In genomic region chr9:120628794-120629560, GRCm38 (mm10) we compare ENCODE assay signal across 21 mouse cellular contexts. TPM values are rescaled to one million over a fixed set of nuclear protein-coding genes. Genes with fewer than 3 reads are reported as not detected.
DNase-seq lines count a peak whose midpoint lies in the region; ATAC-seq and TF ChIP-seq lines count a peak whose summit lies in the region.
"Had no signal": no experiment of that assay in that cellular context is flagged by ENCODE, and none has a peak within 500 bp of the region (broad histone marks: within the 10 kb centered on the region; RNA-seq: fewer than 3 reads in every experiment).

No protein-coding gene starts in this region.

- H3K36me3 ChIP-seq in forebrain, embryonic 10.5 days (replicated peaks) = no peaks in the 10 kb centered on the region
- no peaks in the 10 kb centered on the region for H3K36me3 ChIP-seq in forebrain, embryonic 14.5 days (ENCODE audit: control insufficient read depth, insufficient read depth, low read length)
- H3K36me3 ChIP-seq in midbrain, embryonic 14.5 days (ENCODE audit: control insufficient read depth, insufficient read depth, low read length) = no peaks in the 10 kb centered on the region
- H3K36me3 ChIP-seq: embryonic facial prominence, embryonic 12.5 days; G1E; heart, embryonic 12.5 days had no signal

- H3K27ac ChIP-seq in forebrain, embryonic 10.5 days = peak overlapping the region; percentile 70
- no peak overlapping the region for H3K27ac ChIP-seq in forebrain, embryonic 14.5 days (ENCODE audit: low read depth, low read length)
- 0 out of 2 replicates have a peak overlapping the region, but pooled peaks have one; percentile 15 for H3K27ac ChIP-seq in midbrain, embryonic 14.5 days (replicated peaks; ENCODE audit: low read depth, low read length)
- H3K27ac ChIP-seq: embryonic facial prominence, embryonic 12.5 days; forebrain, embryonic 13.5 days; heart, adult 2 months had no signal

- DNase-seq in forebrain, embryonic 10.5 days (ENCODE audit: extremely low spot score, low spot score) = no peak
- no peak for DNase-seq in forebrain, embryonic 14.5 days (ENCODE audit: low spot score)
- peak; percentile 20 for DNase-seq in left cerebral cortex, postnatal 4 days
- DNase-seq in left cerebral cortex, postnatal 36 days (ENCODE audit: low spot score in 2 of 2) = no peak
- peak; percentile 41 for DNase-seq in brain, embryonic 14.5 days (ENCODE audit: low read depth)
- peak; percentile 53 for DNase-seq in midbrain, embryonic 14.5 days
- no peak for DNase-seq in thymus, postnatal 14 days
- no peak for DNase-seq in heart, adult 9 months (ENCODE audit: low spot score in 2 of 2)
- DNase-seq: adrenal gland, adult 8-10 months; adrenal gland, postnatal 36 days; B cell, adult 2 months; cerebellum, adult 11 months; cerebellum, adult 8-10 months; cerebellum, postnatal 25 days; heart, adult 2 months had no signal

- no peak overlapping the region for H3K4me3 ChIP-seq in forebrain, embryonic 10.5 days
- H3K4me3 ChIP-seq in forebrain, embryonic 14.5 days (ENCODE audit: low read depth, low read length) = no peak overlapping the region
- no peak overlapping the region for H3K4me3 ChIP-seq in midbrain, embryonic 14.5 days (replicated peaks; ENCODE audit: low read depth, low read length)
- H3K4me3 ChIP-seq: embryonic facial prominence, embryonic 12.5 days; forebrain, embryonic 13.5 days; heart, adult 2 months; heart, embryonic 12.5 days had no signal

- no peak for ATAC-seq in forebrain, embryonic 14.5 days
- peak; percentile 17; the same call in 1 of the 2 replicates for ATAC-seq in midbrain, embryonic 14.5 days (ENCODE audit: low FRiP score, low TSS enrichment)
- ATAC-seq: CD4-positive, CD25-positive, alpha-beta regulatory T cell, adult 4 months; forebrain, embryonic 13.5 days; hindbrain, embryonic 16.5 days had no signal

- H3K4me1 ChIP-seq in forebrain, embryonic 10.5 days = peaks cover 24% of the 10 kb centered on the region
- 0 out of 2 replicates have a peak, but pooled peaks cover 2% of the 10 kb centered on the region for H3K4me1 ChIP-seq in forebrain, embryonic 14.5 days (ENCODE audit: control insufficient read depth, insufficient read depth, low read length)
- 0 out of 2 replicates have a peak, but pooled peaks cover 3% of the 10 kb centered on the region for H3K4me1 ChIP-seq in midbrain, embryonic 14.5 days (ENCODE audit: control insufficient read depth, insufficient read depth, low read length)
- H3K4me1 ChIP-seq: embryonic facial prominence, embryonic 12.5 days; heart, embryonic 12.5 days had no signal

- TF ChIP-seq CTCF in brain, embryonic 14.5 days (IDR thresholded peaks at IDR 0.05; ENCODE audit: borderline replicate concordance, extremely low read depth, insufficient read depth, insufficient read length) = no peak

- 57% methylated on average over 12 of the region's 12 CpGs for WGBS in forebrain, embryonic 10.5 days
- WGBS in forebrain, embryonic 14.5 days = 32% methylated on average over 12 of the region's 12 CpGs
- 35% methylated on average over 12 of the region's 12 CpGs for WGBS in midbrain, embryonic 14.5 days

- intact Hi-C loops in left cerebral cortex, postnatal 4 days (cut with DNase I) = no loop called here
- intact Hi-C loops in left cerebral cortex, postnatal 36 days (cut with DNase I) = no loop called here

- no peak overlapping the region for H3K9ac ChIP-seq in forebrain, embryonic 14.5 days (ENCODE audit: low read length)
- H3K9ac ChIP-seq in midbrain, embryonic 14.5 days (replicated peaks; ENCODE audit: low read length) = no peak overlapping the region
- H3K9ac ChIP-seq: embryonic facial prominence, embryonic 12.5 days; forebrain, embryonic 13.5 days; heart, embryonic 12.5 days had no signal

- no peak for TF ChIP-seq POLR2A in brain, embryonic 14.5 days (IDR thresholded peaks at IDR 0.05; ENCODE audit: borderline replicate concordance, extremely low read depth, insufficient read depth, insufficient read length, poor library complexity, severe bottlenecking)

- H3K27me3 ChIP-seq in forebrain, embryonic 10.5 days (ENCODE audit: poor library complexity, severe bottlenecking) = no peaks in the 10 kb centered on the region
- no peaks in the 10 kb centered on the region for H3K27me3 ChIP-seq in forebrain, embryonic 14.5 days (replicated peaks; ENCODE audit: control insufficient read depth, insufficient read depth, low read length)
- no peaks in the 10 kb centered on the region for H3K27me3 ChIP-seq in midbrain, embryonic 14.5 days (ENCODE audit: control insufficient read depth, insufficient read depth, low read length)
- H3K27me3 ChIP-seq: embryonic facial prominence, embryonic 12.5 days; forebrain, embryonic 13.5 days; heart, embryonic 12.5 days had no signal

- H3K4me2 ChIP-seq in forebrain, embryonic 14.5 days (ENCODE audit: low read length) = no peak overlapping the region
- H3K4me2 ChIP-seq in midbrain, embryonic 14.5 days (ENCODE audit: low read length) = no peak overlapping the region
- H3K4me2 ChIP-seq: embryonic facial prominence, embryonic 12.5 days; forebrain, embryonic 13.5 days; heart, embryonic 12.5 days had no signal

- H3K9me3 ChIP-seq in forebrain, embryonic 10.5 days = peaks cover 3% of the 10 kb centered on the region; the same call in 1 of the 2 replicates
- H3K9me3 ChIP-seq in forebrain, embryonic 14.5 days (replicated peaks; ENCODE audit: control insufficient read depth, low read length) = no peaks in the 10 kb centered on the region; the same call in 1 of the 2 replicates
- H3K9me3 ChIP-seq in midbrain, embryonic 14.5 days (ENCODE audit: control insufficient read depth, low read length) = peaks cover 9% of the 10 kb centered on the region; the same call in 1 of the 2 replicates
- H3K9me3 ChIP-seq: embryonic facial prominence, embryonic 12.5 days; G1E had no signal

RNA-seq across cellular contexts. Expression of gene Rpl14, which starts 57.7 kb away (rescaled TPM):
- polyA plus RNA-seq in forebrain, embryonic 10.5 days (2016; fragmentation: Nextera tagmentation; extraction: Ambion mirVana) = 785 and 825 TPM in 2 replicates
- 510 and 595 TPM in 2 replicates for polyA plus RNA-seq in forebrain, embryonic 14.5 days (2014; fragmentation: Nextera tagmentation; extraction: Ambion mirVana)
- total RNA-seq in left cerebral cortex, postnatal 4 days (2021) = 100 to 1,000 TPM; 423 to 424 TPM
- total RNA-seq in left cerebral cortex, postnatal 36 days (2021) = 100 to 1,000 TPM; 263 to 301 TPM
- polyA plus RNA-seq in brain, embryonic 14.5 days (2012; rRNA removed) = 456 and 548 TPM in 2 replicates
- 523 and 525 TPM in 2 replicates for polyA plus RNA-seq in midbrain, embryonic 14.5 days (2014; fragmentation: Nextera tagmentation; extraction: Ambion mirVana)

Comparison
In these comparisons a context has a peak if more than half of its experiments do, and no peak if none do; other contexts are left out.
1. DNase-seq: peak in left cerebral cortex, postnatal 4 days (single experiment), brain, embryonic 14.5 days (single experiment) and midbrain, embryonic 14.5 days (single experiment); none in forebrain, embryonic 10.5 days (single experiment), forebrain, embryonic 14.5 days (single experiment), left cerebral cortex, postnatal 36 days (0 of 2), thymus, postnatal 14 days (single experiment) and heart, adult 9 months (0 of 2).